Mouse (Mus musculus): ENCODE measurements around the gene Cdc25a. TPM values are rescaled to one million over a fixed set of nuclear protein-coding genes. Genes with fewer than 3 reads are reported as not detected.
A peak's percentile ranks its signal among the peaks of the same experiment; 100 is the strongest.

The Cdc25a gene
- polyA plus RNA-seq (2015; fragmentation: Nextera tagmentation; extraction: Ambion mirVana): 32.1 and 32.5 TPM in 2 replicates

DNA sequence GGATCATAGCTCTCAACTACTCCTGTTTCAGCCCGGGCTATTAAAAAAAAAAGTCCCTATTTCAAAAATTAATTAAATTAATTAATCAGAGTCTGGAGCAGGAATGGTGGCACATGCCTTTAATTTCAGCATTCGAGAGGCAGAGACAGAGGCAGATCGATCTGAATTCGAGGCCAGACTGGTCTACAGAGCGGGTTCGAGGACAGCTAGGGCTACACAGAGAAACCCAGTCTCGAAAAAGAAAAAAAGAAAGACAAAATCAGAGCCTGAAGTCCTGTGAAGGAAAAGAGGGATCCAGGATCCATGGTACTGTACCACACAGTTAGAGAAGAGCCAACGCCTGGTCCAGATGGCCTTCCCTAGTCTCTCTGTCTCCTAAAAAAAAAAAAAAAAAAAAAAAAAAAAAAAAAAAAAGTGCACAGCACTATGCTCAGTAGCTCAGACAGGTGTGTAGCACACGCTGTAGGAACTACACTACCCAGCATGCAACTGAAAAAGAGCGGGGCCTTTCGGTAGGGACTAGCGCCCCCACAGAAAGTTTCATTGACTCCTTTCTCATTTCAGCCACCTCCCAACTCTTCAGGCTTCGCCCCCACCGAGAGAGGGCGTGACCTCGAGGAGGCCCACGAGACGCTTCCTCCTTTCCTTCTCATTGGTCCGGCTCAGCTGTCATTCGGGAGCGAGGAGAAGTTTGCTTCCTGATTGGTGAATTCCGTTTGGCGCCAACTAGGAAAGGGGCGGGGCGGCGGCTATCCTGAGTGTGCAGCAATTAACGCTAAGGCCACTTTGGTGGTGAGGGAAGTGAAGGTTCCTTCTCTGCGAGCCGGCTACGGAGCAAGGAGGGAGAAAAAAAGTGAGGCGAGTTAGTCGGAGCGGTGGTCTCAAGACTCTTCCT lies at the start of gene Cdc25a:
TSS of gene Cdc25a (plus strand) at position 783 of the 895 bp plus-strand sequence.
- Histone ChIP-seq H3K4me2 (replicated peaks) (peak within 1 kb of the TSS; percentile 82), H3K9me3 (no peaks in the 10 kb centered on the region), H3K9ac (peak within 1 kb of the TSS; percentile 93), H3K4me1 (replicated peaks) (peaks cover 9% of the 10 kb centered on the region; the same call in 1 of the 2 replicates), H3K27ac (peak within 1 kb of the TSS; percentile 92), H3K4me3 (replicated peaks) (peak within 1 kb of the TSS; percentile 85), H3K27me3 (replicated peaks) (no peaks in the 10 kb centered on the region), H3K36me3 (peaks cover 13% of the 10 kb centered on the region; the same call in 1 of the 2 replicates)
- 5% methylated on average over 33 of the region's 33 CpGs for WGBS
- ATAC-seq: peak; percentile 88

GRCm38 (mm10) chr9:109825739-109826138 lies 49.6 kb upstream of the Cdc25a start:
- H3K9ac ChIP-seq: no peak overlapping the region
- 66% methylated on average over 4 of the region's 4 CpGs for WGBS
- H3K4me2 ChIP-seq (replicated peaks): no peak overlapping the region
- no peaks in the 10 kb centered on the region for H3K9me3 ChIP-seq
- H3K4me3 ChIP-seq (replicated peaks): no peak overlapping the region
- H3K4me1 ChIP-seq (replicated peaks): no peaks in the 10 kb centered on the region
- no peaks in the 10 kb centered on the region for H3K36me3 ChIP-seq
- H3K27ac ChIP-seq: no peak overlapping the region
- H3K27me3 ChIP-seq (replicated peaks): no peaks in the 10 kb centered on the region
- no peak for ATAC-seq

DNA sequence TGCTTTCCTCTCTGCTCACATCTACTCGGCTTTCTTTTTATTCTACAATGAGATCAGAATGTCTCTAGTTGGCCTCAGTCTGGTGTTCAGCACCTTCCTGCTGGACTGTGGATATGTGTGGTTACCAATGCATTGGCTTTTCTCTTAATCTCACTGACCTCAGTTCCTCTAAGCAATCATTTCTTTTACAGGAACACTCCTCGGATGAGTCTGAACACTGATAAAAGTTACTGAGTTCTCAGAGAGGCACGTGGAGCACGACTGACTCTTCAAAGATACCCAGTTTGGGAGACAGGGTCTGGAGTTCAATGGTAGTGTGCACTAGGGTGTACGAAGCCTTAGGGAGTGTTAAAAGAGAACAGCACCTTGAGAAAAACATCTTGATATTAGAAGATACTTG lies 49.2 kb upstream of the Cdc25a start:
- no peak overlapping the region for H3K4me3 ChIP-seq (replicated peaks)
- WGBS: 71% methylated on average over 5 of the region's 5 CpGs
- H3K4me1 ChIP-seq (replicated peaks): no peaks in the 10 kb centered on the region
- no peak overlapping the region for H3K4me2 ChIP-seq (replicated peaks)
- ATAC-seq: no peak
- no peaks in the 10 kb centered on the region for H3K27me3 ChIP-seq (replicated peaks)
- no peaks in the 10 kb centered on the region for H3K9me3 ChIP-seq
- no peak overlapping the region for H3K9ac ChIP-seq
- H3K36me3 ChIP-seq: no peaks in the 10 kb centered on the region
- H3K27ac ChIP-seq: no peak overlapping the region

GRCm38 (mm10) chr9:109832391-109833087 lies 42.8 kb upstream of the Cdc25a start, which contains the start of gene Nme6:
Gene Nme6 (plus strand): TSS chr9:109832749.
- peaks cover 4% of the 10 kb centered on the region for H3K4me1 ChIP-seq (replicated peaks)
- WGBS: under 1% methylated on average over 32 of the region's 32 CpGs
- peak; percentile 99 for ATAC-seq
- H3K4me2 ChIP-seq (replicated peaks): peak within 1 kb of the TSS; percentile 90
- H3K36me3 ChIP-seq: no peaks in the 10 kb centered on the region
- H3K4me3 ChIP-seq (replicated peaks): peak within 1 kb of the TSS; percentile 54
- peak within 1 kb of the TSS; percentile 56 for H3K9ac ChIP-seq
- peak within 1 kb of the TSS; percentile 61 for H3K27ac ChIP-seq
- no peaks in the 10 kb centered on the region for H3K9me3 ChIP-seq
- no peaks in the 10 kb centered on the region for H3K27me3 ChIP-seq (replicated peaks)

DNA sequence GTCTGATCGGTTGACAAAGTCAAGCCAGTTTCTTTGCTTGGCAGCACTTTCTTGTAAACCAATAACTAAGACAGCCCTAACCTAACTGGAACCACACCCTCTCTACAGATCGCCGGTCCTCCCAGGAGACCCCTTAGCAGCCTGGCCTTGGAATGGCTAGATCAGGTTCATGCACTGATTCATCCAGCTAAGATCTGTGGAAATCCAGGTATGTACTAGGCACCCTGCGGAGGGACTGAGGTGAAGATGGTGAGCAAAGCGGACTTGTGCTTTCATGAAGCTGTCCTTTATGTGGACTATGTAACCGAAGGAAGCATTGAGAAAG lies 42.3 kb upstream of the Cdc25a start:
- Histone ChIP-seq H3K4me1 (replicated peaks) (peaks cover 4% of the 10 kb centered on the region), H3K9ac (peak overlapping the region; percentile 56), H3K27ac (no peak overlapping the region), H3K4me3 (replicated peaks) (peak overlapping the region; percentile 54), H3K27me3 (replicated peaks) (no peaks in the 10 kb centered on the region), H3K4me2 (replicated peaks) (peak overlapping the region; percentile 90), H3K9me3 (no peaks in the 10 kb centered on the region), H3K36me3 (no peaks in the 10 kb centered on the region)
- WGBS: 6% methylated on average over 6 of the region's 6 CpGs
- peak; percentile 65 for ATAC-seq

DNA sequence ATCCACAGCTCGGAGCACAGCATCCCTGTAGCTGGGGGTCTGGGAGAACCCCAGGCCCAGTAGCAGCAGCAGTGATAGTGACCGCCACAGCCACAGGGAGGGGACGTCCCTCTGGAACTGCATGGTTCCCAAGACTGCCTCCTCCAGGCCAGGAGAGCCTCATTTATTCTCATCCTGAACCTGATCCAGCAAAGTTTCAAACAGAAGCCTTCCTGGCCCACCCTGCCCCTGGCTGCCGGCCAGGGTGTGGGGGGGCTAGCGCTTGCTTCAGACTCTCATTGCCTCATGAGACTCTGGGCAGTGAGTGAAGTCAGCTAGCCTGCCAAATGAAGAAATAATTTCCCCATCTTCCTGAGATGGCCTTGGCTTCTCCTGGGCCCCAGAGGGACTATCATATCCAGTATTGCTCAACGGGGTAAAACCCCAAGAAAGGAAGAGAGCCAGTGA lies 26.0 kb upstream of the Cdc25a start, which contains the start of gene Camp:
TSS of gene Camp (minus strand) at position 306 of the 447 bp plus-strand sequence.
- 59% methylated on average over 6 of the region's 6 CpGs for WGBS
- Histone ChIP-seq H3K4me2 (replicated peaks) (no peak within 1 kb of the TSS), H3K36me3 (no peaks in the 10 kb centered on the region), H3K27me3 (replicated peaks) (no peaks in the 10 kb centered on the region), H3K27ac (no peak within 1 kb of the TSS), H3K9me3 (no peaks in the 10 kb centered on the region), H3K4me1 (replicated peaks) (peaks cover 4% of the 10 kb centered on the region; the same call in 1 of the 2 replicates), H3K4me3 (replicated peaks) (no peak within 1 kb of the TSS), H3K9ac (no peak within 1 kb of the TSS)
- ATAC-seq: peak; percentile 67

- 96% methylated on average over 5 of the region's 5 CpGs for WGBS
- no peaks in the 10 kb centered on the region for H3K9me3 ChIP-seq
- no peak overlapping the region for H3K27ac ChIP-seq
- no peak overlapping the region for H3K4me3 ChIP-seq (replicated peaks)
- H3K36me3 ChIP-seq: no peaks in the 10 kb centered on the region
- ATAC-seq: no peak
- no peak overlapping the region for H3K4me2 ChIP-seq (replicated peaks)
- no peak overlapping the region for H3K9ac ChIP-seq
- H3K27me3 ChIP-seq (replicated peaks): no peaks in the 10 kb centered on the region
- H3K4me1 ChIP-seq (replicated peaks): peaks cover 4% of the 10 kb centered on the region; the same call in 1 of the 2 replicates
Observed at GRCm38 (mm10) chr9:109850099-109850498, 25.3 kb upstream of the Cdc25a start.

DNA sequence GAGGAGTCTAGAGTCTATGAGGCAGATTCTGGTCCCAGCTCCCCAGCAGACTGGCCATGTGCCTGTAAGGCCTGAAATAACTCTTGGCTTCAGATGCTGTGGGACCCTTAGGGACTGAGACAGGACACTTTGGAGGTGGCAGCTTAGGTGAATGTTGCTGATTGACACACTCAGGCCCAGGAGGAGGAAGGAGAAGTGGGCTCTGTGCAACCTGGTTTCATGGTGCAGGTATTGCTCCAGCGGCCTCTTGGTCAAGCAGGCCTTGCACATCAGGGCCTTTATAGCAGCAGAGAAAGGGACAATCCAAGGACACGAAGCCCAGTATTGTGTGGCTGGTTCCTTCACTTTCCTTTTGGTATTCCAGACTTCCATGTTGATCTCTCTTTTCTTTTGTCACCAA lies 21.0 kb upstream of the Cdc25a start:
- H3K4me2 ChIP-seq (replicated peaks): no peak overlapping the region
- ATAC-seq: no peak
- no peak overlapping the region for H3K9ac ChIP-seq
- H3K9me3 ChIP-seq: no peaks in the 10 kb centered on the region
- peaks cover under 1% of the 10 kb centered on the region; the same call in 1 of the 2 replicates for H3K4me1 ChIP-seq (replicated peaks)
- no peaks in the 10 kb centered on the region for H3K27me3 ChIP-seq (replicated peaks)
- no peak overlapping the region for H3K27ac ChIP-seq
- no peaks in the 10 kb centered on the region for H3K36me3 ChIP-seq
- H3K4me3 ChIP-seq (replicated peaks): no peak overlapping the region
- WGBS: 88% methylated on average over 2 of the region's 2 CpGs

GRCm38 (mm10) chr9:109855947-109856346 lies 19.4 kb upstream of the Cdc25a start:
- Histone ChIP-seq H3K27ac (no peak overlapping the region), H3K36me3 (no peaks in the 10 kb centered on the region), H3K9me3 (no peaks in the 10 kb centered on the region), H3K4me1 (replicated peaks) (no peaks in the 10 kb centered on the region), H3K27me3 (replicated peaks) (no peaks in the 10 kb centered on the region), H3K4me3 (replicated peaks) (no peak overlapping the region), H3K9ac (no peak overlapping the region), H3K4me2 (replicated peaks) (no peak overlapping the region)
- 61% methylated on average over 6 of the region's 6 CpGs for WGBS
- 0 out of 2 replicates have a peak, but pooled peaks have one; percentile 41 for ATAC-seq

DNA sequence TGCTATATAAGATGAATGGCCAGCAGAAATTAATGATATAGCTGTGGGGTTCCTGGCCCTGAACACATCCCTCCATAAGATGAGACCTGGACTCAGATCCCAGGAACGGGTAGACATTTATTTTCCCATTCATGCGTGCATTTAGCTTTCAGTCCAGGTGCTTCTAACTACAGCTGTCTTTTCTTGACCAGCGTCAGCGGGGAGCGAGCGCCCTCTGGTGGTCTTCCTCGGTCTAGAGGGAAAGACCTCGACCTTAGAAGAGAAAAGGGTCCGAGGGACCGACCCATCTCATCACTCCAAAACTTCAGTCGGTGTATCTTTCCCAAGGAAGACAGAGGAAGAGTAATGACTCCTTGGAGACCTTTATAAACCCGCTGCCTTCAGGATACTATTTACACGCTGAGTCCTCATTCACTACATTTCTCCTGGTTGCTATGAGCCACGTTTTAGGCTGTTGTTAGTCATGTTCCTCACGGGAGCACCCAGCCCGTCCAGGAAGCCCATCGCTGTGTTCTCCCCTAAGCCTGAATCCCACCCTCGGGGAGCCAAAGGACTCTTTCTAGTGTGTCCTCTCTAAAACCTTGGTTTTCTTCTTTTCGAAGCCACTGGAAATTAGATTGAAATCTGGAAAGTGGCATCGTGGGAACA lies 12.9 kb upstream of the Cdc25a start:
- peak; percentile 84 for ATAC-seq
- Histone ChIP-seq H3K36me3 (no peaks in the 10 kb centered on the region), H3K4me1 (replicated peaks) (no peaks in the 10 kb centered on the region; the same call in 1 of the 2 replicates), H3K9me3 (no peaks in the 10 kb centered on the region), H3K9ac (no peak overlapping the region), H3K27ac (no peak overlapping the region), H3K4me3 (replicated peaks) (no peak overlapping the region), H3K4me2 (replicated peaks) (peak overlapping the region; percentile 47), H3K27me3 (replicated peaks) (no peaks in the 10 kb centered on the region)
- 13% methylated on average over 20 of the region's 20 CpGs for WGBS

- no peak for ATAC-seq
- no peak overlapping the region for H3K9ac ChIP-seq
- H3K4me2 ChIP-seq (replicated peaks): peak overlapping the region; percentile 47; the same call in 1 of the 2 replicates
- no peaks in the 10 kb centered on the region for H3K9me3 ChIP-seq
- WGBS: 49% methylated on average over 3 of the region's 3 CpGs
- H3K4me1 ChIP-seq (replicated peaks): no peaks in the 10 kb centered on the region; the same call in 1 of the 2 replicates
- no peaks in the 10 kb centered on the region for H3K27me3 ChIP-seq (replicated peaks)
- no peak overlapping the region for H3K4me3 ChIP-seq (replicated peaks)
- no peak overlapping the region for H3K27ac ChIP-seq
- no peaks in the 10 kb centered on the region for H3K36me3 ChIP-seq
Observed at GRCm38 (mm10) chr9:109863085-109863484, 12.3 kb upstream of the Cdc25a start.

- Histone ChIP-seq H3K4me3 (replicated peaks) (no peak overlapping the region), H3K27me3 (replicated peaks) (no peaks in the 10 kb centered on the region), H3K4me1 (replicated peaks) (peaks cover 2% of the 10 kb centered on the region; the same call in 1 of the 2 replicates), H3K4me2 (replicated peaks) (no peak overlapping the region), H3K9ac (no peak overlapping the region), H3K36me3 (no peaks in the 10 kb centered on the region), H3K9me3 (no peaks in the 10 kb centered on the region), H3K27ac (no peak overlapping the region)
- 60% methylated on average over 2 of the region's 2 CpGs for WGBS
- no peak for ATAC-seq
Observed at GRCm38 (mm10) chr9:109866218-109866617, 9.2 kb upstream of the Cdc25a start.
